Mouse (Mus musculus) layer of hippocampus, adult 2 months (tissue): ENCODE results near the gene Plcxd2. TPM values are rescaled to one million over a fixed set of nuclear protein-coding genes. Genes with fewer than 3 reads are reported as not detected.

ENCODE experiments used
- DNase-seq, 2 experiments: peaks; one replicate each; pipeline ENCODE4 v3.0.0; 2022; ENCODE audit warnings: low spot score in 2 of 2
- H3K27ac ChIP-seq: fragments of 200-600 bp; 2 replicates; pipeline ENCODE4 v1.8.1; 2022
- H3K4me3 ChIP-seq: fragments of 200-600 bp; 2 replicates; pipeline ENCODE4 v1.8.1; 2022; ENCODE audit warnings: mild to moderate bottlenecking
- CTCF ChIP-seq: fragments of 200-600 bp; conservative IDR thresholded peaks from 2 replicates; pipeline ENCODE4 v1.8.1; 2022; ENCODE audit warnings: antibody characterized with exemption, mild to moderate bottlenecking, moderate library complexity
- total RNA-seq, 2 experiments: library from RNA; stranded (reverse); gene quantifications; 2 replicates each; pipeline ENCODE4 v1.2.3; 2021

The Plcxd2 gene
- total RNA-seq, 2 experiments from 2014 or later: 17.5 to 17.9 TPM

GRCm38 (mm10) chr16:45945649-45946048, 64.4 kb downstream of the Plcxd2 start:
- no peak for TF ChIP-seq CTCF
- DNase-seq: no peak
- Histone ChIP-seq H3K27ac (no peak overlapping the region), H3K4me3 (no peak overlapping the region)

GRCm38 (mm10) chr16:45945174-45945631, 64.8 kb downstream of the Plcxd2 start:
- Histone ChIP-seq H3K4me3 (no peak overlapping the region), H3K27ac (no peak overlapping the region)
- no peak for DNase-seq
- no peak for TF ChIP-seq CTCF

GRCm38 (mm10) chr16:45942169-45942891, 67.7 kb downstream of the Plcxd2 start:
- no peak overlapping the region for H3K27ac ChIP-seq
- DNase-seq: no peak
- H3K4me3 ChIP-seq: no peak overlapping the region
- no peak for TF ChIP-seq CTCF

GRCm38 (mm10) chr16:45940701-45941100, 69.3 kb downstream of the Plcxd2 start:
- no peak overlapping the region for H3K27ac ChIP-seq
- DNase-seq: no peak
- no peak overlapping the region for H3K4me3 ChIP-seq
- TF ChIP-seq CTCF: no peak

GRCm38 (mm10) chr16:45939436-45939835, 70.6 kb downstream of the Plcxd2 start:
- Histone ChIP-seq H3K4me3 (no peak overlapping the region), H3K27ac (no peak overlapping the region)
- no peak for DNase-seq
- peak; percentile 49 for TF ChIP-seq CTCF

- H3K4me3 ChIP-seq: no peak overlapping the region
- peak overlapping the region; percentile 46; the same call in 1 of the 2 replicates for H3K27ac ChIP-seq
- no peak for DNase-seq
- no peak for TF ChIP-seq CTCF
Measured at GRCm38 (mm10) chr16:45937381-45937780, 72.6 kb downstream of the Plcxd2 start.

- H3K27ac ChIP-seq: peak overlapping the region; percentile 46
- no peak for DNase-seq
- H3K4me3 ChIP-seq: no peak overlapping the region
- no peak for TF ChIP-seq CTCF
Measured at GRCm38 (mm10) chr16:45936521-45936920, 73.5 kb downstream of the Plcxd2 start.

- Histone ChIP-seq H3K27ac (peak overlapping the region; percentile 46; the same call in 1 of the 2 replicates), H3K4me3 (no peak overlapping the region)
- no peak for TF ChIP-seq CTCF
- DNase-seq: no peak
Measured at GRCm38 (mm10) chr16:45935956-45936483, 74.0 kb downstream of the Plcxd2 start.

- Histone ChIP-seq H3K4me3 (no peak overlapping the region), H3K27ac (no peak overlapping the region)
- no peak for DNase-seq
- no peak for TF ChIP-seq CTCF
Measured at GRCm38 (mm10) chr16:45934721-45935407, 75.2 kb downstream of the Plcxd2 start.

GRCm38 (mm10) chr16:45930308-45930707, 79.7 kb downstream of the Plcxd2 start:
- no peak for TF ChIP-seq CTCF
- no peak overlapping the region for H3K27ac ChIP-seq
- no peak for DNase-seq
- H3K4me3 ChIP-seq: no peak overlapping the region

- no peak for TF ChIP-seq CTCF
- DNase-seq: no peak
- no peak overlapping the region for H3K27ac ChIP-seq
- H3K4me3 ChIP-seq: no peak overlapping the region
Measured at GRCm38 (mm10) chr16:45928090-45928489, 81.9 kb downstream of the Plcxd2 start.

GRCm38 (mm10) chr16:45927601-45928000, 82.4 kb downstream of the Plcxd2 start:
- H3K4me3 ChIP-seq: no peak overlapping the region
- no peak for TF ChIP-seq CTCF
- no peak overlapping the region for H3K27ac ChIP-seq
- no peak for DNase-seq

GRCm38 (mm10) chr16:45926875-45927274, 83.1 kb downstream of the Plcxd2 start:
- Histone ChIP-seq H3K4me3 (no peak overlapping the region), H3K27ac (no peak overlapping the region)
- DNase-seq: no peak
- no peak for TF ChIP-seq CTCF
